In genomic region chr16:33191671-33192091, GRCm38 (mm10) we compare ENCODE assay signal across 9 mouse cellular contexts. TPM values are rescaled to one million over a fixed set of nuclear protein-coding genes. Genes with fewer than 3 reads are reported as not detected.
DNase-seq lines count a peak whose midpoint lies in the region; ATAC-seq and TF ChIP-seq lines count a peak whose summit lies in the region.
"Had no signal": no experiment of that assay in that cellular context is flagged by ENCODE, and none has a peak within 500 bp of the region (broad histone marks: within the 10 kb centered on the region; RNA-seq: fewer than 3 reads in every experiment).

No protein-coding gene starts in this region.

- no peak overlapping the region for H3K4me2 ChIP-seq in liver, postnatal 0 days (ENCODE audit: low read depth, low read length)
- no peak overlapping the region for H3K4me2 ChIP-seq in liver, embryonic 11.5 days
- H3K4me2 ChIP-seq in kidney, postnatal 0 days (ENCODE audit: low read length), result no peak overlapping the region
- H3K4me2 ChIP-seq: hindbrain, embryonic 12.5 days had no signal

- H3K27me3 ChIP-seq in liver, postnatal 0 days (ENCODE audit: insufficient read depth, low read length), result no peaks in the 10 kb centered on the region
- H3K27me3 ChIP-seq in liver, embryonic 11.5 days (replicated peaks; ENCODE audit: control insufficient read depth, insufficient read depth, low read length), result no peaks in the 10 kb centered on the region
- H3K27me3 ChIP-seq in kidney, postnatal 0 days (ENCODE audit: insufficient read depth, low read length), result no peaks in the 10 kb centered on the region
- H3K27me3 ChIP-seq: hindbrain, embryonic 12.5 days had no signal

- H3K4me1 ChIP-seq in liver, postnatal 0 days (ENCODE audit: insufficient read depth), result peaks cover 27% of the 10 kb centered on the region
- peaks cover 8% of the 10 kb centered on the region for H3K4me1 ChIP-seq in liver, embryonic 11.5 days (replicated peaks; ENCODE audit: control insufficient read depth, insufficient read depth, low read length)
- H3K4me1 ChIP-seq in kidney, postnatal 0 days (replicated peaks; ENCODE audit: insufficient read depth, low read length), result peaks cover 9% of the 10 kb centered on the region

- TF ChIP-seq EP300 in liver, postnatal 0 days (IDR thresholded peaks at IDR 0.05; ENCODE audit: low read depth), result no peak; the same call in 1 of the 2 replicates

- WGBS in liver, postnatal 0 days (ENCODE audit: insufficient replicate concordance), result 68% methylated on average over 2 of the region's 2 CpGs
- 85% methylated on average over 2 of the region's 2 CpGs for WGBS in liver, embryonic 11.5 days
- 83% methylated on average over 2 of the region's 2 CpGs for WGBS in kidney, postnatal 0 days

- peak; percentile 58 for DNase-seq in adrenal gland, adult 2 months
- DNase-seq in adrenal gland, adult 18-20 months (ENCODE audit: low spot score in 2 of 2), result no peak
- DNase-seq in liver, postnatal 0 days, result no peak
- no peak for DNase-seq in liver, embryonic 11.5 days (ENCODE audit: low spot score)
- DNase-seq in kidney, postnatal 0 days (ENCODE audit: low spot score), result peak; percentile 61
- peak; percentile 46 to 69 for DNase-seq in lung, postnatal 4 days
- no peak for DNase-seq in urinary bladder, postnatal 25 days (ENCODE audit: low spot score)

- no peak overlapping the region for H3K9ac ChIP-seq in liver, postnatal 0 days (replicated peaks)
- no peak overlapping the region for H3K9ac ChIP-seq in liver, embryonic 11.5 days (ENCODE audit: low read depth, low read length)
- H3K9ac ChIP-seq in kidney, postnatal 0 days (ENCODE audit: low read depth, low read length), result no peak overlapping the region
- H3K9ac ChIP-seq: hindbrain, embryonic 12.5 days had no signal

- no peak for TF ChIP-seq CTCF in liver, postnatal 0 days (IDR thresholded peaks at IDR 0.05; ENCODE audit: low read depth)
- TF ChIP-seq CTCF in kidney, postnatal 0 days (IDR thresholded peaks at IDR 0.05; ENCODE audit: low read depth), result no peak

- peaks cover 8% of the 10 kb centered on the region for H3K36me3 ChIP-seq in liver, postnatal 0 days (replicated peaks; ENCODE audit: insufficient read depth, low read length)
- H3K36me3 ChIP-seq in liver, embryonic 11.5 days (ENCODE audit: control insufficient read depth, insufficient read depth, low read length), result no peaks in the 10 kb centered on the region; the same call in 1 of the 2 replicates
- H3K36me3 ChIP-seq in kidney, postnatal 0 days (ENCODE audit: insufficient read depth, low read length), result no peaks in the 10 kb centered on the region
- H3K36me3 ChIP-seq: hindbrain, embryonic 12.5 days had no signal

- peak overlapping the region; percentile 57 for H3K27ac ChIP-seq in liver, postnatal 0 days (ENCODE audit: low read depth)
- no peak overlapping the region for H3K27ac ChIP-seq in liver, embryonic 11.5 days (ENCODE audit: low read depth, low read length)
- peak overlapping the region; percentile 39; the same call in 1 of the 2 replicates for H3K27ac ChIP-seq in kidney, postnatal 0 days
- H3K27ac ChIP-seq: hindbrain, embryonic 12.5 days had no signal

- no peak for ATAC-seq in liver, postnatal 0 days
- no peak for ATAC-seq in liver, embryonic 11.5 days (replicated peaks; ENCODE audit: low FRiP score)
- ATAC-seq in kidney, postnatal 0 days (replicated peaks; ENCODE audit: low FRiP score, low read depth), result 0 out of 2 replicates have a peak, but pooled peaks have one; percentile 52
- no peak for ATAC-seq in erythroid progenitor cell, adult 5-6 weeks (replicated peaks; ENCODE audit: low FRiP score, poor library complexity, severe bottlenecking)

- H3K9me3 ChIP-seq in liver, postnatal 0 days (ENCODE audit: low read length), result no peaks in the 10 kb centered on the region
- no peaks in the 10 kb centered on the region for H3K9me3 ChIP-seq in liver, embryonic 11.5 days (ENCODE audit: control insufficient read depth, low read length)
- H3K9me3 ChIP-seq in kidney, postnatal 0 days (replicated peaks; ENCODE audit: low read length), result no peaks in the 10 kb centered on the region
- H3K9me3 ChIP-seq: hindbrain, embryonic 12.5 days had no signal

- no peak overlapping the region for H3K4me3 ChIP-seq in liver, postnatal 0 days (ENCODE audit: low read depth, low read length)
- H3K4me3 ChIP-seq in liver, embryonic 11.5 days (ENCODE audit: low read depth, low read length), result no peak overlapping the region
- no peak overlapping the region for H3K4me3 ChIP-seq in kidney, postnatal 0 days (replicated peaks; ENCODE audit: low read depth, low read length)
- H3K4me3 ChIP-seq: hindbrain, embryonic 12.5 days had no signal

RNA-seq across cellular contexts. Expression of gene Osbpl11, which starts 6.8 kb away (rescaled TPM):
- 10 to 100 TPM; 37.9 to 43.7 TPM for total RNA-seq in adrenal gland, adult 2 months (2021)
- 14.0 and 16.4 TPM in 2 replicates for polyA plus RNA-seq in adrenal gland, adult 2 months (2012; rRNA removed)
- total RNA-seq in adrenal gland, adult 18-20 months (2021), result 10 to 100 TPM; 44.9 to 47.3 TPM
- polyA plus RNA-seq in liver, postnatal 0 days (2015; fragmentation: Nextera tagmentation; extraction: Ambion mirVana), result 6.2 and 6.3 TPM in 2 replicates
- 14.8 and 15.1 TPM in 2 replicates for polyA plus RNA-seq in liver, embryonic 11.5 days (2014; fragmentation: Nextera tagmentation; extraction: Ambion mirVana)
- polyA plus RNA-seq in kidney, postnatal 0 days (2015; fragmentation: Nextera tagmentation; extraction: Ambion mirVana), result 16.9 and 17.8 TPM in 2 replicates
- 3.4 and 5.4 TPM in 2 replicates for total RNA-seq in erythroid progenitor cell, adult 5-6 weeks (2015; ENCODE audit: low replicate concordance)
- total RNA-seq in erythroid progenitor cell, adult 5-6 weeks (2017; ENCODE audit: low replicate concordance), result 5.7 and 6.5 TPM in 2 replicates

RNA-seq across cellular contexts. Expression of gene Snx4, which starts 59.6 kb away (rescaled TPM):
- total RNA-seq in adrenal gland, adult 2 months (2021), result 10 to 100 TPM; 45.5 to 47.4 TPM
- 2.6 and 6.9 TPM in 2 replicates for polyA plus RNA-seq in adrenal gland, adult 2 months (2012; rRNA removed)
- total RNA-seq in adrenal gland, adult 18-20 months (2021), result 10 to 100 TPM; 32.9 to 39.8 TPM
- 27.5 and 27.8 TPM in 2 replicates for polyA plus RNA-seq in liver, postnatal 0 days (2015; fragmentation: Nextera tagmentation; extraction: Ambion mirVana)
- 57.8 and 63.5 TPM in 2 replicates for polyA plus RNA-seq in liver, embryonic 11.5 days (2014; fragmentation: Nextera tagmentation; extraction: Ambion mirVana)
- polyA plus RNA-seq in kidney, postnatal 0 days (2015; fragmentation: Nextera tagmentation; extraction: Ambion mirVana), result 90.6 and 97.5 TPM in 2 replicates
- total RNA-seq in erythroid progenitor cell, adult 5-6 weeks (2015; ENCODE audit: low replicate concordance), result 12.3 and 23.9 TPM in 2 replicates
- total RNA-seq in erythroid progenitor cell, adult 5-6 weeks (2017; ENCODE audit: low replicate concordance), result 7.0 and 14.0 TPM in 2 replicates

Comparison
In these comparisons a context has a peak if more than half of its experiments do, and no peak if none do; other contexts are left out.
1. DNase-seq: peak in adrenal gland, adult 2 months (single experiment), kidney, postnatal 0 days (single experiment) and lung, postnatal 4 days (2 of 2); none in adrenal gland, adult 18-20 months (0 of 2), liver, postnatal 0 days (single experiment), liver, embryonic 11.5 days (single experiment) and urinary bladder, postnatal 25 days (single experiment).